Mouse (Mus musculus): ENCODE measurements around the gene Cnp. TPM values are rescaled to one million over a fixed set of nuclear protein-coding genes. Genes with fewer than 3 reads are reported as not detected.

Cnp gene
- polyA plus RNA-seq, 1 experiment from 2014 or later = 16.9 TPM

GRCm38 (mm10) chr11:100564703-100565102 is 10.0 kb upstream of the Cnp start:
- H3K9ac ChIP-seq (ENCODE audit: low read length) = no peak overlapping the region
- no peak overlapping the region for H3K27ac ChIP-seq (ENCODE audit: low read depth, low read length)
- no peak overlapping the region for H3K4me3 ChIP-seq (ENCODE audit: low read depth, low read length)
- H3K4me1 ChIP-seq (ENCODE audit: control insufficient read depth, insufficient read depth, low read length) = no peaks in the 10 kb centered on the region
- DNase-seq (ENCODE audit: low spot score, missing footprints) (no peak), ATAC-seq (ENCODE audit: low FRiP score) (no peak)
- no peaks in the 10 kb centered on the region for H3K36me3 ChIP-seq (ENCODE audit: control insufficient read depth, insufficient read depth, low read length)
- no peak overlapping the region for H3K4me2 ChIP-seq
- no peaks in the 10 kb centered on the region for H3K9me3 ChIP-seq (ENCODE audit: control insufficient read depth, low read length)
- WGBS = 91% methylated on average over 6 of the region's 6 CpGs
- H3K27me3 ChIP-seq (ENCODE audit: control insufficient read depth, insufficient read depth, low read length) = no peaks in the 10 kb centered on the region

GRCm38 (mm10) chr11:100567229-100567628 is 7.5 kb upstream of the Cnp start:
- Histone ChIP-seq H3K36me3 (ENCODE audit: control insufficient read depth, insufficient read depth, low read length) (no peaks in the 10 kb centered on the region), H3K4me3 (ENCODE audit: low read depth, low read length) (no peak overlapping the region), H3K27ac (ENCODE audit: low read depth, low read length) (no peak overlapping the region), H3K4me1 (ENCODE audit: control insufficient read depth, insufficient read depth, low read length) (peaks cover 7% of the 10 kb centered on the region), H3K9ac (ENCODE audit: low read length) (no peak overlapping the region), H3K9me3 (ENCODE audit: control insufficient read depth, low read length) (no peaks in the 10 kb centered on the region), H3K27me3 (ENCODE audit: control insufficient read depth, insufficient read depth, low read length) (peaks cover 5% of the 10 kb centered on the region), H3K4me2 (no peak overlapping the region)
- WGBS = 84% methylated on average over 5 of the region's 5 CpGs
- ATAC-seq (ENCODE audit: low FRiP score) (no peak), DNase-seq (ENCODE audit: low spot score, missing footprints) (no peak)

GRCm38 (mm10) chr11:100567815-100568245 is 6.9 kb upstream of the Cnp start:
- no peak overlapping the region for H3K4me3 ChIP-seq (ENCODE audit: low read depth, low read length)
- no peaks in the 10 kb centered on the region for H3K36me3 ChIP-seq (ENCODE audit: control insufficient read depth, insufficient read depth, low read length)
- peaks cover 7% of the 10 kb centered on the region for H3K4me1 ChIP-seq (ENCODE audit: control insufficient read depth, insufficient read depth, low read length)
- H3K27me3 ChIP-seq (ENCODE audit: control insufficient read depth, insufficient read depth, low read length) = peaks cover 5% of the 10 kb centered on the region
- H3K9ac ChIP-seq (ENCODE audit: low read length) = no peak overlapping the region
- DNase-seq (ENCODE audit: low spot score, missing footprints) (peak; percentile 67), ATAC-seq (ENCODE audit: low FRiP score) (no peak)
- no peak overlapping the region for H3K4me2 ChIP-seq
- 76% methylated on average over 9 of the region's 9 CpGs for WGBS
- no peak overlapping the region for H3K27ac ChIP-seq (ENCODE audit: low read depth, low read length)
- no peaks in the 10 kb centered on the region for H3K9me3 ChIP-seq (ENCODE audit: control insufficient read depth, low read length)

- Histone ChIP-seq H3K27ac (ENCODE audit: low read depth, low read length) (no peak overlapping the region), H3K4me3 (ENCODE audit: low read depth, low read length) (no peak overlapping the region), H3K9ac (ENCODE audit: low read length) (no peak overlapping the region), H3K36me3 (ENCODE audit: control insufficient read depth, insufficient read depth, low read length) (no peaks in the 10 kb centered on the region), H3K27me3 (ENCODE audit: control insufficient read depth, insufficient read depth, low read length) (peaks cover 5% of the 10 kb centered on the region), H3K4me2 (no peak overlapping the region), H3K4me1 (ENCODE audit: control insufficient read depth, insufficient read depth, low read length) (peaks cover 7% of the 10 kb centered on the region), H3K9me3 (ENCODE audit: control insufficient read depth, low read length) (no peaks in the 10 kb centered on the region)
- ATAC-seq (ENCODE audit: low FRiP score) = no peak
- no peak for DNase-seq (ENCODE audit: low spot score, missing footprints)
- 81% methylated on average over 8 of the region's 8 CpGs for WGBS
These were observed 6.0 kb upstream of the Cnp start for GRCm38 (mm10) chr11:100568692-100569091.

GRCm38 (mm10) chr11:100569789-100570188 is 4.9 kb upstream of the Cnp start:
- DNase-seq (ENCODE audit: low spot score, missing footprints) = no peak
- H3K36me3 ChIP-seq (ENCODE audit: control insufficient read depth, insufficient read depth, low read length) = no peaks in the 10 kb centered on the region
- H3K4me3 ChIP-seq (ENCODE audit: low read depth, low read length) = no peak overlapping the region
- H3K4me1 ChIP-seq (ENCODE audit: control insufficient read depth, insufficient read depth, low read length) = peaks cover 8% of the 10 kb centered on the region
- no peaks in the 10 kb centered on the region for H3K9me3 ChIP-seq (ENCODE audit: control insufficient read depth, low read length)
- H3K9ac ChIP-seq (ENCODE audit: low read length) = no peak overlapping the region
- 76% methylated on average over 9 of the region's 9 CpGs for WGBS
- ATAC-seq (ENCODE audit: low FRiP score) = no peak
- no peak overlapping the region for H3K27ac ChIP-seq (ENCODE audit: low read depth, low read length)
- H3K27me3 ChIP-seq (ENCODE audit: control insufficient read depth, insufficient read depth, low read length) = peaks cover 5% of the 10 kb centered on the region
- H3K4me2 ChIP-seq = no peak overlapping the region

GRCm38 (mm10) chr11:100570430-100571201 is 4.1 kb upstream of the Cnp start:
- peaks cover 5% of the 10 kb centered on the region for H3K27me3 ChIP-seq (ENCODE audit: control insufficient read depth, insufficient read depth, low read length)
- DNase-seq (ENCODE audit: low spot score, missing footprints) (peak; percentile 99), ATAC-seq (ENCODE audit: low FRiP score) (peak; percentile 61)
- peak overlapping the region; percentile 31 for H3K9ac ChIP-seq (ENCODE audit: low read length)
- peak overlapping the region; percentile 14 for H3K4me3 ChIP-seq (ENCODE audit: low read depth, low read length)
- WGBS = 11% methylated on average over 8 of the region's 8 CpGs
- no peak overlapping the region for H3K27ac ChIP-seq (ENCODE audit: low read depth, low read length)
- no peaks in the 10 kb centered on the region for H3K36me3 ChIP-seq (ENCODE audit: control insufficient read depth, insufficient read depth, low read length)
- peaks cover 16% of the 10 kb centered on the region for H3K4me1 ChIP-seq (ENCODE audit: control insufficient read depth, insufficient read depth, low read length)
- H3K9me3 ChIP-seq (ENCODE audit: control insufficient read depth, low read length) = no peaks in the 10 kb centered on the region
- peak overlapping the region; percentile 37 for H3K4me2 ChIP-seq

- Histone ChIP-seq H3K4me3 (ENCODE audit: low read depth, low read length) (peak overlapping the region; percentile 14), H3K9ac (ENCODE audit: low read length) (peak overlapping the region; percentile 31), H3K27me3 (ENCODE audit: control insufficient read depth, insufficient read depth, low read length) (peaks cover 5% of the 10 kb centered on the region), H3K4me2 (peak overlapping the region; percentile 37), H3K27ac (ENCODE audit: low read depth, low read length) (no peak overlapping the region), H3K9me3 (ENCODE audit: control insufficient read depth, low read length) (no peaks in the 10 kb centered on the region), H3K4me1 (ENCODE audit: control insufficient read depth, insufficient read depth, low read length) (peaks cover 18% of the 10 kb centered on the region), H3K36me3 (ENCODE audit: control insufficient read depth, insufficient read depth, low read length) (no peaks in the 10 kb centered on the region)
- WGBS = 9% methylated on average over 16 of the region's 16 CpGs
- DNase-seq (ENCODE audit: low spot score, missing footprints) (peak; percentile 85), ATAC-seq (ENCODE audit: low FRiP score) (peak; percentile 45; the same call in 1 of the 2 replicates)
These were observed 3.5 kb upstream of the Cnp start for GRCm38 (mm10) chr11:100571202-100571567.

- peak overlapping the region; percentile 85; the same call in 1 of the 2 replicates for H3K4me2 ChIP-seq
- no peak for DNase-seq (ENCODE audit: low spot score, missing footprints)
- H3K9ac ChIP-seq (ENCODE audit: low read length) = no peak overlapping the region
- H3K27me3 ChIP-seq (ENCODE audit: control insufficient read depth, insufficient read depth, low read length) = peaks cover 5% of the 10 kb centered on the region
- no peak for ATAC-seq (ENCODE audit: low FRiP score)
- no peak overlapping the region for H3K27ac ChIP-seq (ENCODE audit: low read depth, low read length)
- no peak overlapping the region for H3K4me3 ChIP-seq (ENCODE audit: low read depth, low read length)
- H3K4me1 ChIP-seq (ENCODE audit: control insufficient read depth, insufficient read depth, low read length) = peaks cover 18% of the 10 kb centered on the region
- no peaks in the 10 kb centered on the region for H3K9me3 ChIP-seq (ENCODE audit: control insufficient read depth, low read length)
- 89% methylated on average over 3 of the region's 3 CpGs for whole genome bisulfite sequencing
- H3K36me3 ChIP-seq (ENCODE audit: control insufficient read depth, insufficient read depth, low read length) = peaks cover 2% of the 10 kb centered on the region; the same call in 1 of the 2 replicates
These were observed 516 bp upstream of the Cnp start for GRCm38 (mm10) chr11:100574188-100574587.

GRCm38 (mm10) chr11:100575484-100575855 is 766 bp downstream of the Cnp start:
- Histone ChIP-seq H3K9ac (ENCODE audit: low read length) (peak overlapping the region; percentile 68), H3K4me1 (ENCODE audit: control insufficient read depth, insufficient read depth, low read length) (peaks cover 18% of the 10 kb centered on the region), H3K27ac (ENCODE audit: low read depth, low read length) (no peak overlapping the region), H3K4me3 (ENCODE audit: low read depth, low read length) (peak overlapping the region; percentile 61), H3K27me3 (ENCODE audit: control insufficient read depth, insufficient read depth, low read length) (peaks cover 5% of the 10 kb centered on the region), H3K4me2 (peak overlapping the region; percentile 85), H3K9me3 (ENCODE audit: control insufficient read depth, low read length) (no peaks in the 10 kb centered on the region), H3K36me3 (ENCODE audit: control insufficient read depth, insufficient read depth, low read length) (peaks cover 2% of the 10 kb centered on the region; the same call in 1 of the 2 replicates)
- WGBS = 17% methylated on average over 2 of the region's 2 CpGs
- no peak for DNase-seq (ENCODE audit: low spot score, missing footprints)
- ATAC-seq (ENCODE audit: low FRiP score) = peak; percentile 55; the same call in 1 of the 2 replicates

Data from midbrain, embryonic 11.5 days (tissue).